Mouse (Mus musculus) limb, embryonic 11.5 days (tissue): Measurements from ENCODE around the gene Nectin2. TPM values are rescaled to one million over a fixed set of nuclear protein-coding genes. Genes with fewer than 3 reads are reported as not detected.

ENCODE experiments used
- ATAC-seq: fragments of 200-750 bp; cut with Nextera tagmentation; 2 replicates; pipeline ENCODE4 v1.8.0; 2017; ENCODE audit warnings: low read depth; ENCODE audit not compliant: insufficient number of reproducible peaks, low FRiP score, low TSS enrichment
- DNase-seq: peaks from one replicate; pipeline ENCODE4 v3.0.0-alpha.2; 2015; ENCODE audit warnings: low spot score
- H3K27ac ChIP-seq: fragments of 300-500 bp; sonication (generic); replicated peaks from 2 replicates; pipeline ENCODE4 v1.5.1; 2014; ENCODE audit warnings: low read depth, mild to moderate bottlenecking, low read length
- H3K27me3 ChIP-seq: fragments of 300-500 bp; sonication (generic); 2 replicates; pipeline ENCODE4 v1.6.1; 2014; ENCODE audit warnings: mild to moderate bottlenecking, low read length, mixed read lengths; ENCODE audit not compliant: control insufficient read depth, insufficient read depth
- H3K36me3 ChIP-seq: fragments of 300-500 bp; sonication (generic); 2 replicates; pipeline ENCODE4 v1.6.1; 2014; ENCODE audit warnings: mild to moderate bottlenecking, low read length, moderate library complexity, mixed read lengths; ENCODE audit not compliant: control insufficient read depth, insufficient read depth
- H3K4me1 ChIP-seq: fragments of 300-500 bp; sonication (generic); 2 replicates; pipeline ENCODE4 v1.6.1; 2014; ENCODE audit warnings: low read length, mixed read lengths; ENCODE audit not compliant: control insufficient read depth, insufficient read depth
- H3K4me2 ChIP-seq: fragments of 300-500 bp; sonication (generic); 2 replicates; pipeline ENCODE4 v1.6.1; 2014; ENCODE audit warnings: low read depth, mild to moderate bottlenecking, moderate library complexity; ENCODE audit not compliant: severe bottlenecking
- H3K4me3 ChIP-seq: fragments of 300-500 bp; sonication (generic); 2 replicates; pipeline ENCODE4 v1.5.1; 2014; ENCODE audit warnings: low read depth, low read length
- H3K9ac ChIP-seq: fragments of 300-500 bp; sonication (generic); 2 replicates; pipeline ENCODE4 v1.6.1; 2014; ENCODE audit warnings: mild to moderate bottlenecking, low read length
- H3K9me3 ChIP-seq: fragments of 300-500 bp; sonication (generic); 2 replicates; pipeline ENCODE4 v1.6.1; 2016; ENCODE audit warnings: low read length; ENCODE audit not compliant: control insufficient read depth
- WGBS: fragments of 180-500 bp; shearing (Covaris S2); extraction: QIAGEN DNeasy Blood & Tissue Kit; methylation state at CpG from one replicate; pipeline ENCODE4 v1.1.7; 2014; 5-methylcytosine and 5-hydroxymethylcytosine counted together
- polyA plus RNA-seq: library from polyadenylated mRNA; unstranded; fragments of >200 nt; fragmentation: Nextera tagmentation; extraction: Ambion mirVana; gene quantifications from 2 replicates; pipeline ENCODE4 v1.2.1, GENCODE M21; 2014

Nectin2 gene
- polyA plus RNA-seq, 1 experiment from 2014 or later, result 63.2 TPM

DNA sequence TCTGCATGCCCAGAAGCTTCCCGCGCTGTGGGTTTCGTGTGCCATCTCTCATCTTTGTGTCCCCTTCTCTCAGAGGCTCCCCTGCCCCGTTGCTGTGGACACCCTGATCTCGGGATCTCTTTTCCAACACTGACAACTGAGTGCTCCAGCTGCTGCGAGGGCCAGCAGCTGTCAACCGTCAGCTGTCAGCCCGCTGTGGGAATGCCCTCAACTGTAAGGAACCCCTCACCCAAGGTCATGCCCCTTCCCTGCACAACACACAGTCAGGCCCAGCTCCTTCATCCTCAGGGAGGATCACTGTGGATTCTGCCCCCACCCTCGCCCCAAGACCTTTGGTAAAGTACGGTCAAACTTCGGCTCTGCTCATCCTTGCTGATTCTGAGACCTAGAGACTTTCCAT is 12.0 kb upstream of the Nectin2 start:
- Histone ChIP-seq H3K9ac (no peak overlapping the region), H3K36me3 (0 out of 2 replicates have a peak, but pooled peaks cover 3% of the 10 kb centered on the region), H3K4me1 (no peaks in the 10 kb centered on the region), H3K4me3 (no peak overlapping the region), H3K27ac (no peak overlapping the region), H3K4me2 (no peak overlapping the region), H3K9me3 (no peaks in the 10 kb centered on the region), H3K27me3 (no peaks in the 10 kb centered on the region)
- 83% methylated on average over 11 of the region's 11 CpGs for WGBS
- DNase-seq, result no peak
- ATAC-seq, result no peak

DNA sequence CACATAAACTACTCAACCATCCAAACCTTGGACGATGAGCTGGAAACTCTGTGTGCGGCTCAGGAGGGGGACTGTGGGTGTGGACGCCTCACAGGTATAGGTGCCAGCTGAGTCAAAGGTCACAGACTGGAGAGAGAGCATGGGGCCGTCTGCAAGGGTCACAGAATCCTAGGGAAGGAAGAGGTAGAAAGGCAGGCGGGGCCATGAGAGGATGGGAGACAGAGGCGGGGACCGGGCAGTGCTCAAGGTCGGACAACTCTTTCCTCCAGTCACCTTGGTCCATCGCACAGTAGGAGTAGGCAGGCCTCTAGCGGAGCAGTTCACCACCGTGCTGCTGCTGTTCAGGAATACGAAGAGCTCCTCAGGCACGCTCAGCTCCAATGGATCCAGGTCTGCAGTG is 9.7 kb upstream of the Nectin2 start:
- H3K4me1 ChIP-seq, result no peaks in the 10 kb centered on the region
- no peak overlapping the region for H3K27ac ChIP-seq
- no peak overlapping the region for H3K9ac ChIP-seq
- H3K36me3 ChIP-seq, result 0 out of 2 replicates have a peak, but pooled peaks cover 3% of the 10 kb centered on the region
- H3K4me3 ChIP-seq, result no peak overlapping the region
- H3K4me2 ChIP-seq, result no peak overlapping the region
- 89% methylated on average over 13 of the region's 13 CpGs for WGBS
- H3K27me3 ChIP-seq, result no peaks in the 10 kb centered on the region
- DNase-seq (no peak), ATAC-seq (no peak)
- no peaks in the 10 kb centered on the region for H3K9me3 ChIP-seq

DNA sequence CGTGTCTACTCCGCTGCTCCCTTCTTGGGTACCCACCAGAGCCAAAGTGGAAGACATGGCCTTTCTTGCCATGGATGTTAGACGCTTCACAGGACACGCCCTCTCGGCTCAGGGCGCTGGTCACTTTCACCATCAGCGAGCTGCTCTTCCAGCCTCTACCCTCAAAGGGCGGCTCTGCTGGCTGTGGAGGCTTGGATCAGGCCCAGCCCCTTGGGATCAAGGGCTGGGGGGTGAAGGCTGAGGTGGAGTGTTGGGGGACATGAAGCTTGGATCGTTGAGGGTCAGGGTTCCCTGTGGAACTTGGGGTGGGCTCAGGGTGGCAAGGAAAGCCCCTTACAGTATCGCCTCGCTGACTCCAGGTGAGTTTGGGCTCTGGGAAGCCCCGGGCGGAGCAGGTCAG is 8.3 kb upstream of the Nectin2 start:
- H3K27ac ChIP-seq, result no peak overlapping the region
- H3K4me1 ChIP-seq, result no peaks in the 10 kb centered on the region
- no peak for ATAC-seq
- H3K27me3 ChIP-seq, result no peaks in the 10 kb centered on the region
- 0 out of 2 replicates have a peak, but pooled peaks cover 3% of the 10 kb centered on the region for H3K36me3 ChIP-seq
- H3K9ac ChIP-seq, result no peak overlapping the region
- no peak for DNase-seq
- H3K9me3 ChIP-seq, result no peaks in the 10 kb centered on the region
- H3K4me2 ChIP-seq, result no peak overlapping the region
- H3K4me3 ChIP-seq, result no peak overlapping the region
- 89% methylated on average over 13 of the region's 13 CpGs for WGBS

DNA sequence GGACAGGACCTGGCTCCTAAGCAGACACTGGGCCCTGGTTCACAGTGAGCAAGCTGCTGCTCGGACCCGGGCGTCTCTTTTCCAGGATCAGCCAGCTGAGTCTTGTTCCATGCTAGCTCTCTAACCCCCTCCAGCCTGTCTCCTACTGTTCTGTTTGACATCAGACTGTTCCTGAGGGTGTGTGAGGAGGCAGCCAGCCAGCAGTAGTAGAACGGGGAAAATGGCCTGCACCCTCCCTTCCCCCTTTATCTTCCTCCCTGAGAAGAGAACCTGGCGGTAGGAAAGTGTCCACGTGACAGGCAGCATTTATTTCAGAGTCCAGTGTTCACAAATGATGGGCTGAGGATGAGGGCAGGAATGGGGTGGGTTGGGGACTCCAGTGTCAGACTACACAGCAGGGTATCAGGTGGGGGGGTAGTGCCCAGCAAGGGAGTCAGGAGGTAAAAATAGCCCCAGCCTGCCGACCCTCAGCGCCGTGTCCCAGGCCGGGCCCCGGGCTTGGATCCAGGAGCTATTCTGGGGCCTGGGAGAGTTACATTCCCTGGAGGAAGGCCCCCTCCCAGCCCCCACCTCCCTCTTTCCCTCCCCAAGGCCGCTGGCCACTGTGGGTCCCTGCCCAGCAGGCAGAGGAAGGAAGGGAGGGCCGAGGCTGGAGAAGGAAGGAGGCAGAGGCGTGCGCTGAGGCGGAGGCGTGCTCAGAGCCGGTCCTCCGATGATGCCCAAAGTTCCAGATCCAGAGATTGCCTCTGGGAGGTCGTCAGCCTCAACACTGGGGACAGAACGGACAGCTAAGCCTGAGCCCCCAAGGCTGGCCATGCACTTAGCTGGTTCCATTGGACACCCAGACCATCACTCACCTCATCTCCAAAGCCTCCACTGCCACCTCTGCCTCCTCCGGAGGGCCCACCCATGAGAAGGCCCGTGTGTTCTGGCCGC is 5.8 kb upstream of the Nectin2 start:
- H3K4me1 ChIP-seq, result no peaks in the 10 kb centered on the region
- no peak overlapping the region for H3K9ac ChIP-seq
- 0 out of 2 replicates have a peak, but pooled peaks cover 3% of the 10 kb centered on the region for H3K36me3 ChIP-seq
- H3K27ac ChIP-seq, result no peak overlapping the region
- no peaks in the 10 kb centered on the region for H3K9me3 ChIP-seq
- 83% methylated on average over 22 of the region's 24 CpGs for WGBS
- DNase-seq, result no peak
- no peak overlapping the region for H3K4me2 ChIP-seq
- H3K4me3 ChIP-seq, result no peak overlapping the region
- no peak for ATAC-seq
- H3K27me3 ChIP-seq, result no peaks in the 10 kb centered on the region

DNA sequence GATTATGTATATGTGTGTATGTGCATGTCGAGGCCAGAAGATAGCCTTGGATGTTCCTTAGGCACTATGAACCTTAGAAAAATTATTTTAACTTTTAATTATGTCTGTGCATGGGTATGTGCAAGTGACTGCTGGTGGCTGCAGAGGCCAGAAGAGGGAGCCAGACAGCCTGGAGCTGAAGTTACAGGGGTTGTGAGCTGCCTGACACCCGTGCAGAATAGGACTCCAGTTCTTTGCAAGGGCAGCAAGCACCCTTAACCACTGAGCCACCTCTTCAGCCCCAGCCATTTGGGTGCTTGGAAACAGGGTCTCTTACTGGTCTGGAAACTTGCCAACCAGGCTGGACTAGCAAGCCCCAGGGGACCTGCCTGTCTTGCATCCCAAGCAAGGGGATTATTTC is 4.7 kb upstream of the Nectin2 start:
- no peaks in the 10 kb centered on the region for H3K9me3 ChIP-seq
- H3K4me3 ChIP-seq, result no peak overlapping the region
- no peak for DNase-seq
- no peak overlapping the region for H3K4me2 ChIP-seq
- no peak for ATAC-seq
- no peak overlapping the region for H3K27ac ChIP-seq
- 82% methylated on average over 2 of the region's 2 CpGs for WGBS
- 0 out of 2 replicates have a peak, but pooled peaks cover 3% of the 10 kb centered on the region for H3K36me3 ChIP-seq
- H3K27me3 ChIP-seq, result no peaks in the 10 kb centered on the region
- H3K4me1 ChIP-seq, result 0 out of 2 replicates have a peak, but pooled peaks cover 4% of the 10 kb centered on the region
- no peak overlapping the region for H3K9ac ChIP-seq

DNA sequence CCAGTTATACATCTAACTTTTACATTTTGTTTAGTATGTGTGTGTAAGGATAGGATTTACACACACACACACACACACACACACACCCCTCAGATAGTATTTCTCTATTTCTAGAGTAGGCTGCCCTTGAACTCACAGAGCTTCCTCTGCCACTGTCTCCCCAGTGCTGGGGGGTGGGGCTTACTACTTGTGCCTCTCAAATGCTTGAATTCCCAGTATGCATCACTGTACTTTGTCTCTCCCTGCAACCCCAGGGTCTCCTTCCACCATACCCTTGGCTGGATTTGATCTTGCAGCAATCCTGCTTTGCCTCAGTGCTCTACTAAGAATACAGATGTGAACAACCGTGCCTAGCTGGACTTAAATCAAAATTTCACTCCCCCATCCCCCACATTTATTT is 3.8 kb upstream of the Nectin2 start:
- Histone ChIP-seq H3K27ac (no peak overlapping the region), H3K4me1 (0 out of 2 replicates have a peak, but pooled peaks cover 4% of the 10 kb centered on the region), H3K4me3 (no peak overlapping the region), H3K36me3 (0 out of 2 replicates have a peak, but pooled peaks cover 3% of the 10 kb centered on the region), H3K9ac (no peak overlapping the region), H3K27me3 (no peaks in the 10 kb centered on the region), H3K9me3 (no peaks in the 10 kb centered on the region), H3K4me2 (no peak overlapping the region)
- ATAC-seq (no peak), DNase-seq (no peak)
- 77% methylated on average over 1 of the region's 1 CpGs for WGBS

DNA sequence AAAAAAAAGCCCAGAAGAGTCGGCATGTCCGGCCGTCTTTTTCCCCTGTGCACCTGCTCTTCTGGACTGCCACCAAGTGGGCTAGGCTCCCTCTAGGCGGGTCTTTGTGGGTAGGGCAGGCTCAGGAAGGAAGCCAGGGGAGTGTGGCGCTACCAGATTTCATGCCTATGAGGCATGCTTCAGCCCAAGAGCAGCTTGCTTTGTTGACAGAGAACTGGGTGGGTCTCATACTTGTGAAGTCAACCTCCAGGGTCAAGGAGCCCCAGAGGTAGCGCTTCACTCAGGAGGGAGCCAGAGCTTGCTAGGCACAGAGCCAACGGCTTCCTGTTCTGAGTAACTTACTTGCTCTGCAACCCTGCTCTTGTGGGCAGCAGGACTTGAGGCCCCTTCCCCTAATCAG is 3.3 kb upstream of the Nectin2 start:
- H3K4me3 ChIP-seq, result no peak overlapping the region
- 87% methylated on average over 7 of the region's 7 CpGs for WGBS
- no peaks in the 10 kb centered on the region for H3K27me3 ChIP-seq
- ATAC-seq (no peak), DNase-seq (no peak)
- 0 out of 2 replicates have a peak, but pooled peaks cover 4% of the 10 kb centered on the region for H3K4me1 ChIP-seq
- no peak overlapping the region for H3K4me2 ChIP-seq
- H3K9me3 ChIP-seq, result no peaks in the 10 kb centered on the region
- no peak overlapping the region for H3K9ac ChIP-seq
- H3K36me3 ChIP-seq, result 0 out of 2 replicates have a peak, but pooled peaks cover 3% of the 10 kb centered on the region
- no peak overlapping the region for H3K27ac ChIP-seq

DNA sequence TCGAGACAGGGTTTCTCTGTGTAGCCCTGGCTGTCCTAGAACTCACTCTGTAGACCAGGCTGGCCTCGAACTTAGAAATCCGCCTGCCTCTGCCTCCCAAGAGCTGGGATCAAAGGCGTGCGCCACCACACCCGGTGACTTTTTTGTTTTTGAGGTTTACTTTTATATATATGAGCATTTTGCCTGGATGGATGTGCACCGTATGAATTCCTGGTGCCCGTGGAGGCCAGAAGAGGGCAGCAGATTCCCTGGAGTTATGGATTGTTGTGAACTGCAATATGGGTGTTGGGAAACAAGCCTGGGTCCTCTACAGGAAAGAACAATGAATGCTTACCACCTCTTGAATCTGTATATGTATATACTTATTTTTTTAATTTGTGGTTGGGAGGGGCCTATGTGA is 2.4 kb upstream of the Nectin2 start:
- no peak for DNase-seq
- H3K27ac ChIP-seq, result no peak overlapping the region
- no peaks in the 10 kb centered on the region for H3K9me3 ChIP-seq
- H3K27me3 ChIP-seq, result no peaks in the 10 kb centered on the region
- 71% methylated on average over 8 of the region's 8 CpGs for WGBS
- H3K36me3 ChIP-seq, result no peaks in the 10 kb centered on the region
- H3K4me1 ChIP-seq, result peaks cover 7% of the 10 kb centered on the region
- no peak overlapping the region for H3K9ac ChIP-seq
- no peak overlapping the region for H3K4me2 ChIP-seq
- H3K4me3 ChIP-seq, result no peak overlapping the region
- ATAC-seq, result no peak
